Mouse (Mus musculus): Measurements from ENCODE around the gene Cttnbp2nl.

- no peak for TF ChIP-seq RAD21 (IDR thresholded peaks at IDR 0.05; ENCODE audit: low read depth, low read length)
- TF ChIP-seq EP300 (IDR thresholded peaks at IDR 0.05; ENCODE audit: low read depth in 1 of 2, low read length in 2 of 2) = no peak
- peak; percentile 32; the same call in 1 of the 2 replicates for TF ChIP-seq HCFC1 (IDR thresholded peaks at IDR 0.05; ENCODE audit: low read depth, low read length)
- TF ChIP-seq JUND (IDR thresholded peaks at IDR 0.05; ENCODE audit: low read depth, low read length) = no peak
Measured at GRCm38 (mm10) chr3:105052937-105053697, at the start of gene Cttnbp2nl.
